Mouse (Mus musculus) urinary bladder, postnatal 4 days (tissue): ENCODE results near the gene Sema6d.

ENCODE experiments used
- DNase-seq, 2 experiments: peaks; one replicate each; pipeline ENCODE4 v3.0.0; 2021 to 2022; ENCODE audit warnings: low spot score in 2 of 2

Sema6d gene

DNA sequence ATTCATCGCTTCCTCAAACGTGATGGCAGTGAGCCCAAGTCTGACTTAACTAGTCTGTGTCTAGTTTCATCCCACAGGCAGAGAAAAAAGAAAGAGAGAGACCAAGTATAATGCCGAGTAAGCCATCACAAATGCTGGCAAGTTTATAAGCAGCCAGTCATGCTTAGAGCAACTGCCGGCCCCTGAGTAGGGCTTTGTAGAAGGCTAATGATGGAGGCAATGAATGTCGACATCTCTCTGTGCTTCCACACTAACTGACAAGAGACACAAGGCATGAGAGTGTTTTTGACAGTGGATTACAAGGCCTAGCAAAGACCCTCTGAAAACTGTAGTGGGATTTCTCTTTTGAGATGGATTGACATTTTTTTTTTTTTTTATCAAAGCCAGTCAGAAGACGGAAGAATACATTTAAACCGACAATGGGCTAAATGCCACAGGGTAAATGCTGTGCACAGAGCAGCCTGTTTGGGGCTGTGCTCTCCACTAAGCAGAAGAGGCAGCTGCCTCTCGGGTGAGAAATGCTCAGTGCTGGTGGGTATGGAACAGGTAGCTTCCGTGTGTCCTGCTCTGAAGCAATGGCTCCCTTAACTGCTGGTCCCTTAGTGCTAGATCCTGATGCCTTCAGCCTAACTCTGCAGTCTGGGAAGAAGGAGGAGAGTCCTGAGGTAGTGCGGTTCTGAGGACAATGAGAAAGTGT, 380.7 kb downstream of the Sema6d start:
- DNase-seq = no peak

DNA sequence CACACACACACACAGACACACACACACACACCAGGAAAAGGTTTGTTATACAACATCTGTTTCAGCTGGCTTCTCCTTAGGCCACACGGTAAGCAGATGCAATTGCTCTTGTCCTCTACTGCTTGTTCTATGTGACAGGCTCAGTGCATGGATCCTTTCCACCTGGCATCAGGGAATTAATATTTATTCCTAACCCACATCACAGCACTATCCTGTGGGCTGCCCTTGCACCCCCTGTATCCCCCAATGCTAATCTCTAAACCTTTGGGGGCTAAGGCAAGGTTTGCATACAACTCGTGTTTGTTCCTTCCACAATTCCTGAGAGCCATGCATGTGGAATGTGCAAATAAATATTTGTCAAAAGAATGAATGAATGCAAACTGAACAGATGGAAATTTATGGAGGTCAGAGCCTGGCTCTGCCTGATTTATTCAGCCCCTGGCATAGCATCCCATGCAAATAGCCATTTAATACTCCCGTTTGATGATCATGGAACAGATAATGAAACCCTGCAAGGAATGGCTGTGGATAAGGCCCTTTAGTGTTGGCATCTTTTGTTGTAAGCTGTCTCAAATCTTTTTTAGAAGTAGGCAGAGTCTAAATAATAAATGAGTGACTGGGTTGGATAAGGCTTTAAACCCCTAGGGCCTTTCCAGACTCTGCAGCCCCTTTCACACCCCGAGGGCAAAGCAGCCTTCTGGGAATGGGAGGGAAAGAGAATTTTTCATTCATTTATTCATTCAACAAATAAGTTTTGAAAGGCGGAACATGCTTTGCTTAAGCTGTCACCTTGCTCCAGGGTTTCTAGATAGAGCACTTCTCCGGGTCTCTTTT, 383.1 kb downstream of the Sema6d start:
- DNase-seq = no peak

DNA sequence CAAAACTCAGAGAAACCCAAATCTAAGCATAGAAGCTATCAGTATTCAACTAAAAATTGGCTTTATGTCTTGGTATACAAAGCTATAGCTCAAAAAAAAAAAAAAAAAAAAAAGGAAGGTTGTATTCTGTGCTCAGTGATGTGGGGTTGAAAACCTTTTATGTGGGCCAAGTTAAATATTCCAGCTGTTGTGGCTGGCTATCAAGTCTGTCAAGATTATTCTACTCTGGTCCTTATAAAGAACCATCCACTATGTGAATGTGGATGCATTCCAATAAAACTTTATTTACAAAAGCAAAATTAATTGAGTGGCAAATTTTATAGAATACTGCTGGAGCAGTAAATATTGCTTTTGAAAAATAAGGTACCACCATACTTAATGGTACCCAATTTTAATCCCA, 388.1 kb downstream of the Sema6d start:
- no peak for DNase-seq

DNA sequence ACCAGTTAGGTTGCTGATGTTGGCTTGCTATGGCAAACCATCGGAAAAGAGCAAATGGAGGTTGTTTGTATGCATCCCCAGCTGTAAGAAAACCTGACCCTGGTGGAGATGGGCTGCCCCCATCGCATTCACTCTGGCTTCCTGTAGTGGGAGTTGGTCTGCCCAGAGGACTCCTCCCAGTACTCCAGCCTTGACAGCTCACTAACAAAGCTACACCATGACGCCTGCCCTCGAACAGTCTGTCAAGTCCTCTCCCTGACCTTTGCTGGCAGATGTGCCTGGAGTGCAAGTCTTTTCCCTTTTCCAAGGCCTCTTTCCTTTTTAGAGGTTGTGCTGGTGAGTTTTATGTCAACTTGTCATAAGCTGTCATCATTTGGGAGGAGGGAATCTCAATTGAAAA, 388.8 kb downstream of the Sema6d start:
- no peak for DNase-seq

DNA sequence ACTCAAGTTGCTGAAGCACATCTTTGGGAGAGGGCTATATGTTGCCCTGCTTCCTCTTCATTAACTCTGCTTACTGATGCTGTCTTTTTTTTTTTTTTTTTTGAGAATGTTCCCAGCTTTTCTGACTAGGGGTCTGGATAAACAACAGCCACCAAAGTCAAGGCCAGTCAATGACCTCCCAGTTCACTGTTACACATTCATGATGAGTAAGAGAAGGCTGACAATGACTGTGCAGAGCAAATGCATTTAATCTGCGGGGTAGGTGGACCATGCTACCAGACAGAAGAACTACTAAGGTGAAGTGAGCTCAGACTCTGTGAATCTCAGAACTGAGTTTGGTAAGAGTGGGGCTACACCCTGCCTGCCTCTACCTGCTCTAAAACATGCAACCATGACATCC, 396.0 kb downstream of the Sema6d start:
- no peak for DNase-seq

DNA sequence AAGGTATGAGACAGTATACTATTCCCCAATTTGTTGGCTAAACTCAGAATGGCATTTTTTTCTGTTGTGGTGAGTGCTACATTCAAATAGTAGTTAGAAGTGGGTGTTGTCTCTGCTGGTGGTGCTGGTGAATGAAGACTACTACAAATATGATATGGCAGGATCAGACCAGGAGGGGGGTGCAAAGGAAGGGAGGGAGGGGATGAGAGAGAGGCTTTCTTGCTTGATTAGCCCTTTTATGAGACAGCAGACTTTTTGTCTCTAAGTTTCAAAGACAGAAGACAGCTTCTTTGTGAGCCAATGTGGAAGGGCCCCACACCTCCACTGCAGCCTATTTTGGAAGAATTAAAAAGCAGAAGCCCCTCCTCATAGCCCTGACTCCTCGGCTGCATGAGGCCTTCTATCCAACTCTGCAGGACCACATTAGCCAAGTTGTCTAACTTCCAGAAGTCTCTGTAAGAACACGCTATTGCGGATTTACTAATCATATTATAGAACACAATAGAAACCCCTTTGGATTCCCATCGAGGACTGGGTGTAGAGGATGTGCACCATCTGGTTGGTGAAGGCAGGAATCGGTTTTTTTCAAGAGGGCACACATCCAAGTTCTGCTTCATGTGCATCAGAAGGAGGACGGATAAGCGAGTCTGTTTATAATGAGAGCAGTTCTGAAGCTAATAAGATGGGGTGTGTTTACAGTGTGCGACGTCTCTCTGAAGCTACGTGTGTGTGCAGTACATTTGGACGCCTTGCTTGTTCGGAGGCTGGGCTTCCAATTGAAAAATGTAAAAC, 400.4 kb downstream of the Sema6d start:
- no peak for DNase-seq

DNA sequence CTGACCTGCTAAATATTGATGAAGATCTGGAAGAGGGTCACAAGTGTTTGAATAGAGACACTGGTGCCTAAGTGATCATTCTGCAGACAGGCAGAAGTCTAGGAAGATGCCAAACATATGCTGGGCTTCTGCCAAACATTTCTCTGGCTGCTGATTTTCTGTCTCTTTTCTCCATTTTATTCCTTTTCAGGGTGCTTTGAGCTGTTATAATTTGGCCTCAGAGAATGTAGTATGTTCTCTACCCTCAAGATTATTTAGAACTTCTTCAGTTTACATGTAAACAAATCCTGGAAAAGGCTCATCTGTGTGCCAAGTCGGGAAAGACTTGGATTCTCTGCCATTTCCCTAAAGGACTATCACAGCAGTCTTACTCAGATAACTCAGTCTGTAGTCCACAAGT, 406.0 kb downstream of the Sema6d start:
- DNase-seq = no peak

DNA sequence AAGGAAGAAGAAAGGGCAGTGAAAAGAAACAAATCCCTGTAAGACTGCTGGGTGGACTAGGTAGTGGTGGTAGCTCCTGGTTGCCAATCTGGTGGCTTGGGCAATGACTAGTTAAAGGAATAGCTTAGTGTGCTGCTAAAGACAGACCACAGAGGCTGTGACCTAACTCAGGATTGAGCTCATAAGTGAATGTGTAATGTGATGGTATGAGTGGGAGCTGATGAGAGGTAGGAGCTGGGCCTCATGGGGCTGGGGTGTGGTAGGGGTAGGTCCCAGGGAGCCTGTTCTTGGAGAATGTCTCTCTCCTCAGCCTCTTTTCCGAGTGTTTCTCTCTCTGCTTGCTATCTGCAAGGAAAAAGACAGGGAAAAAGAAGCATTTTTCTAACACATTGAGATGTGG, 409.9 kb downstream of the Sema6d start:
- DNase-seq = no peak

DNA sequence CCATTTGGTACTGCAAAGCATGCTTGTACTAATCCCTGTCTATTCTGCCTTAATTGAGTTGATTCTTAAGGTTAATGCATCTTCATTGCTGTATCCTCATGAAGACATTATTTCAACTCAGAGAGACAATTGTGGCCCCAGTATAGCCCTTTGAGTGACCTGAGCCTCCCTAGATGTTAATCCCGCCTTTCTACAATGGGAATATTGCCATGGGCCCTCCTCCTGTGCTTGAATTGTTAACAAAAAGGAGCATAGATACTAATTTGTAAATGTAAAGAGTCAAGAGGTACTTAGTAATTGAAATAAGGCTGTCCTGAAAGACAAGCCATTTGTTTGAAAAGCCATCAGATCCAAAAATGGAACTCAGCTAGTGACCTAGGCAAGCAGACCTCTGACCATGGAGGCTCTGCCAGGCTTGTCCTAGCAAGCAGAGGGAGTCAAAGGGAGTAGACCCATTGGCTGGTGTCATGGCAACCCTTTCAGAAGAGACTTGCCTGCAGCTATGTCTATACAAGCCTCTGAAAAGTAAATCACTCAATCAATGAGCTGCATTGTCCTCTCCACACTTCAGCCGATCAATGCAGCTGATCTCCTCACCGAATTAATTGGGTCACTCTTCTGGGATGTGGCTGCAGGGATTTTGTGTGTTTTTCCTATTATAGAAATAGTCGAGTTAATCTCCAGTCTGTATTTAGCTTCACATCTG, 416.2 kb downstream of the Sema6d start:
- DNase-seq = no peak

DNA sequence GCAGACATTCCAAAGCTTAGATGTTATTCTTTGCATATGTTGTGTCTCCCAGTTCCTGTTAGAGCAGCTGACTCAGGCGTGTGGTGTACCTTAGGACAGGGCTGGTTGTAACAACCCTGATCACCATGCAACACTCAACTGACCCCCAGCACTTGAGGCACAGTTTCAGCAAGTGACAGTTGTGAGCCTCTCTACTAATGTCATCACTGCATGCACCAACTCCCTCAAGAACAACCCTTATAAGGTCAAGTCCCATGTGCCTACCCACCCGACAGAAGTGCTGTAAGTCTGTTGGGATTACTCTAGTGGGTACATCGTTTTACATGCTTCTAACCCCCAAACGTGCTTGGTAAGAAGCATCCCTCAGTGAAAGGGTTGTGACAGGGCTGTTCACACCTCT, 418.0 kb downstream of the Sema6d start:
- DNase-seq = no peak

DNA sequence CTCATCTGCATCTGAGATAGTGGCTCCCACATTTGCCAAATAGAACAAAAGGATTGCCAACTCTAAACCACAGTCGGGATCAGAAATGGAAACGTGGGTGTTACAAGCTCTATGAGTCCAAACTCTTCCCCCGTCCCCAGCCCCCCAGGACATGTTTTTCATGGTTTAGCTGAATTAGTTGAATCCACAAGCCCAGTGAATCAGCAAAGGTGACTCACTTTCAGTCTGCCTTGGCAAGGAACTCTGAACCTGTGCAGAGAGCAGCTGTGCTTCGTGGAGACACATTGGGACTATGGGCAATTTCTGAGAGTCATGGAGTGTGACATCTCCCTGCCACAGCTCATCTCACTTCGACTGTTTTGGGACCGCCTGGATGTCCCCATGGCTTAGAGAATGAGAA, 419.7 kb downstream of the Sema6d start:
- DNase-seq = no peak

DNA sequence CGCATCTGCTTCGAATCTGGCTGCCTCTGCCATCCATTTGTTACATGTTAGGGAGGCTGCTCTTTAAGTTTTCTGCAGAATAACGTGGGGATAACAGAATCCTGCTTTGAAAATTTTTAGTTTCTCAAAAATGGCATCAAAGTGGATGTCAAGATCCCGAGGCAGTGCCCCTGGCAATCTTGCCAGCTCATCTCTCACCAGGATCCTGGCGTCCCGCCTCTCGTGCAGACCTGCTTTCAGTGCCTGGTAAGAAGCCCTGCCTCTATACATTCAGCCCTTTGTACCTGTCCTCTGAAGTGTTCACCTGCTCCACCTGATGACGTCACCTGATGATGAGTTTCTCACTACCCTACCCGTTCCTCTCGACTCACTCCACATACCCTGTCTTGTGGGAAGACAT, 422.1 kb downstream of the Sema6d start:
- no peak for DNase-seq

DNA sequence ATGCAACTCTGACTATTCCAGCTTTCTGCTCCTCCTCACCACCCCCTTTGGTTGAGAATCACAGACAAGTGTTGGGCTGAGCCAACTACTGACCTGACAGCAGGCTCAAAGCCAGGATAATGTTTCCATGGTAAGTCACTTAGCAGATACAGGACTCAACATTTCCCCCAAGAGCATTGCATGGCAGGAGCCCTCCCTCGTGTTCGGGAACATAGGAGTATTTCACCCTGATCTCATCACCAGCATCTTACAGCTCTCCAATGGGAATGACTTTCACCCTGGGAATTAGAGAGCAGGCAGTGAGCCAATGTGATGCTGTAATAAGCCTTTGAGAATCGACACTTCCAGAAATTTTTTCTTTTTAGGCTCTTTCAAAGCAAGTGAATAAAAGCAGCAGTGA, 432.7 kb downstream of the Sema6d start:
- no peak for DNase-seq

DNA sequence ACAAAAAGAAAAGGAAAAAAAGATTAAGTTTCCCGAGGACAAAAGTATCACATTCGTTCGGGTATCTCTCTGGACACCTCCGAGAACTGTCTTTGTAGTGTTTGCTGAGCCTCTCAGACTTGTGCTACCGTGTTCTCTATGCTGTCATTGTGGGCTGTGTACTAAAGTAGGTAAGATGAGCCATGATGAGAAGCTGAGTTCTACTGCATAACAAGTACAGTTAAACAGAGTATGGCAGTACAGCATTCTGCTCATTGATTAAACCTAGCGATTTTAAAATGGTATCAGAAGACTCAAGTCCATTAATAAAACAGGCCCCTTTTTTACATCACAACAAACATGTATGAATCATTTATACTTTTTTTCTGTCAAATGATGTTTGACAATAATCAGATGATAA, 433.9 kb downstream of the Sema6d start:
- no peak for DNase-seq

DNA sequence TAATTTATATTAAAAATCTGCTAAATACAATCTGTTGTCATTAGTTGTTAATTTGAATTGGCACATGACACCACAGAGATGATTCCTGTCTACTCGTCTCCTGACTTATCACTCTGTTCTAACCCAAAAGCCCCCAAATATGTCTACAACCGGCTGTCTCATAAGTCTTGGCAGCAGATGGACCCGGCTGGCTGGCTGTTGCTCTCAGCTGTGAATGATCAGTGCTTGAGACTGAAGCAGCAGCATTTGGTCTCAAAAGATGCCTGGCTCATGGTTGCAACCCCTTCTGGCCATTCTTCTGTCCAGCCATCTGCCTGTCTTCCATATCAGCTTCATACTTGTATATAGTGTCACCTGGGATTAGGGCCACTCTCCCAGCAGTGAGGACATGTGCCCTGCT, 434.4 kb downstream of the Sema6d start:
- no peak for DNase-seq

DNA sequence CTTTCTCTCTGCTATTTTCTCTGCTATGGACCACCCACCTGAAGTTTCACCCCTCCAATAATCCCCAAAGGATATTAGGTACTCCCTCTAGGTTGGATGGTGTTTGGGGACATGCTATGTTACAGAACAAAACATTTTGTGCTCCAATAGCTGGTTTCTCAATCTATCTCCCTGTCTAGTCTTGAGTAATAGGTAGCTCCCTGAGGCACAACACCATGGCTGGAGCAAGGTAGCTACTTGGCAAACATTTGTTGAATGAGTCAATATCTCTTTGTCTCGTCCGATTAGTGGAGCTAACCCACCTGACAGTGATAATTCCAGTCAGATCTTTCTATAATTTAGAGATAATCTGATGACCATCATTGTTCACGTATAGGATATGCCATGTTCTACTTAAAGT, 437.9 kb downstream of the Sema6d start:
- no peak for DNase-seq

DNA sequence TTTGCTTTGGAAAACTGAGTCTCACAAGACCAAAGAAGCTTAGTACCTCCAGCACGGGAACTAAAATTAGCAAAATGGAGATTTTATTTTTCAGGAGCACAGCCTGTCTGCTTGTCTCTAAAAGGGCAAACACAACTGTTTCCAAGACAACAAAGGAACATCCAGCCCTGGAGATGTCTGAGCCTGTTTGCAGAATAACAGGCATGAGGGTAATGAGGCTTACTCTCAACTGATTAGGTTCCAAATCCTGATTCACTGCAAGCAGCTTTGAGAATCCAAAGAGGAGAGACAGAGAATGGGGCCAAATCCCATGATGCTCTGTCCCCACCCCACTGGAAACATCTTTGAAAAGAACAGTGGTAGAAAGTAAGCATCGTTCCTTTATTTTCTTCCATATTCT, 440.7 kb downstream of the Sema6d start:
- no peak for DNase-seq

DNA sequence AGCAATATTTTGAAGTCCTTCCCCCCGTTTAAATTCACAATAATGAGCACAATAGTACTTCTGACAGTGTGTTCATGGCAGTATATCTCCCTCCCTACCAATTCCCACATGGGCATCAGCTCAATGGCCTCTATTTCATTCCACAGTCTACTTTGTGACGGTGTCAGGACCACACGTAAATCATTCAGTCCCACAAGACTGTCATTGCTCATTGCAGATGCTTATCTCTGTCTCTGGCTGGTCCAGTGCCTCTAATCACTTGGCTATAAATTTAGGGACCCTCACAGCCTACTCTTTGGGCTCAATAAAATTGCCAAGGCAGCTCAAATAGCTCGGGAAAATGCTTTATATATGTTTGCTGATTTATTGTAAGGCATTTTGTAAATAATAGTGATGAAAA, 441.3 kb downstream of the Sema6d start:
- no peak for DNase-seq

DNA sequence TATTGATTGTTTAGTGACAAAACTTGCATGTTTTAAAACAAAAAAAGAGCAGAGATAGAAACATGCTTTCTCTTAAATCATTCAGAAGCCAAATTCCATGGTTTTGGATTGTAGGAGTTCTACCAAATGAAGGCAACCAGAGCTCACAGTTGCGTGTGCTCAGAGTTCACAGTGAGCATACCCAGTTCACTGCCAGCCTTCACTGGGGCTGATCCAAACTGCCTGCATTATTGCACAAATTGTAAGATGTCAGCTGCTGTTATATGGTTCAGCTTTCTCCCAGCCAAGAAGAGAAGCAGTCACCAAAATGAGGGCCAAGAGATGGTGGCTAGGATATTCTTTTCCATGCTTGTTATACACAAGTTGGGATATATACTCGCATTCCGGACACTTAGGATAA, 443.1 kb downstream of the Sema6d start:
- DNase-seq = no peak

DNA sequence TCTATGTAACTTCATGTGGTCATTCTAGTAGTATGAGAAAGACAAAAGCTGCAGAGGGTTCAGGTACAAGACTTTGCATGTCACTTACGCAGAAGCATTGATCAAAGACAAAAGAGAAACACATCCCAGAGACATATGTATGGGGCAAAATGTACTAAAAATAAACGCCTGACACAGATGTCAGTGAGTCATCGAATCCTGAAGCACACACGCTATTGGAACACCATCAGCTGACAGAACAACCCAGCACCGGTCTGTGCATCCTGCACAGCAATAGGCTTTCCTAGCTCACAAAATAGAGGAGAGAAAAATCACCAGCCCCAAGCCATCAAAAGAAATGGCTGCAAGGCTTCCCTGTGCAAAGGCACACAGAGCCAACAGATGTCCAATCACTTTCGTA, 443.8 kb downstream of the Sema6d start:
- DNase-seq = no peak

DNA sequence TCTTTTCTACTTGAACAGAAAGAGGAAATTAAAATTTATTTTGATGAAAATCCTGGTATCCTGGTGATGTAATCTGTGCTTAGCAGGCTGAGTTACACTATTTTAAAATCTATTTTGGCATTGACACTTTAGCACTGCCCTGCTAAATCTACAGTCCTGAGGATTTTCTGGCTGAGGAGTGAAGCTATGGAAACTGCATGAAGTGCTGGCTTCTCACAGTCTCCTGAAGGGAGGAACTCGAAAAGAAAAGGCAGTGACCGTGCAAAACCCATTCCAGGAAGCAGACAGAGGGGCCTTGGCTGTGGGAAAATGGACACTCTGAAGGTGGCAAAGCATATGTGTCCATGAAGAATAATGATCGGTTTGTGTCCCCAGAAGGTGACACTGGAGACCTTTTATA, 460.5 kb downstream of the Sema6d start:
- DNase-seq = no peak

DNA sequence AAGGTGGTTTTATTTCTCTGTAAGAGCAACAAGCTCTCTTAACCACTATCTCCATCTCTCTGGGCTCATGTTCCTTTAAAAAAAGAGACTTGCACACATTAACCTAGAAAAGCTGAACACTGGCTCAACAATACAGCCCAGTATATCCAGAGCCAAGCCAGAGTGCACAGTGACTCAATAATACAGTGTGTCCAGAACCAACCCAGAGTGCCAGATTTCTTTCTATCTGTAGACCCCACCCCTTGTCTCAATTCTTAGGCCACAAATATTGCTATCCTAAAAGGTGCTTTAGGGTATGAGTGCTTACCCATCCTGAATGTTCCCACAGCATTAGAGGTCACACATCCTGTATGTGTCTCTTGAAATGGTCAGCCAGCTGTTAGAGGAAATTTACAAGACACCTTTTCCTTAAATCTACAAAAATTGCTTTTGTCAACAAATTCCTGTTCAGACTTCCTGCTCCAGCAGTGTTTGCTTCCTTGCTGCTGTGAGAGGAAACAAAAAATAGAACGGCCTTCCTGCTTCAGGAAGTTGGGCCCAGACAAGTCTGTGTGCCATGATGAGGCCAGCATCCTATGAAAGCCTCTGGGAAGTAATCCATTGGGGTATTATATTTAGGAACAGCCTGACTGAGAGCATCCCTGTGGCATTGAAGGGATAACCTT, 465.1 kb downstream of the Sema6d start:
- DNase-seq = no peak
